Mouse (Mus musculus): Measurements from ENCODE around the gene Pigm. TPM values are rescaled to one million over a fixed set of nuclear protein-coding genes. Genes with fewer than 3 reads are reported as not detected.
A peak's percentile ranks its signal among the peaks of the same experiment; 100 is the strongest.

Gene Pigm
- polyA plus RNA-seq, 1 experiment from 2014 or later: 5.2 TPM

DNA sequence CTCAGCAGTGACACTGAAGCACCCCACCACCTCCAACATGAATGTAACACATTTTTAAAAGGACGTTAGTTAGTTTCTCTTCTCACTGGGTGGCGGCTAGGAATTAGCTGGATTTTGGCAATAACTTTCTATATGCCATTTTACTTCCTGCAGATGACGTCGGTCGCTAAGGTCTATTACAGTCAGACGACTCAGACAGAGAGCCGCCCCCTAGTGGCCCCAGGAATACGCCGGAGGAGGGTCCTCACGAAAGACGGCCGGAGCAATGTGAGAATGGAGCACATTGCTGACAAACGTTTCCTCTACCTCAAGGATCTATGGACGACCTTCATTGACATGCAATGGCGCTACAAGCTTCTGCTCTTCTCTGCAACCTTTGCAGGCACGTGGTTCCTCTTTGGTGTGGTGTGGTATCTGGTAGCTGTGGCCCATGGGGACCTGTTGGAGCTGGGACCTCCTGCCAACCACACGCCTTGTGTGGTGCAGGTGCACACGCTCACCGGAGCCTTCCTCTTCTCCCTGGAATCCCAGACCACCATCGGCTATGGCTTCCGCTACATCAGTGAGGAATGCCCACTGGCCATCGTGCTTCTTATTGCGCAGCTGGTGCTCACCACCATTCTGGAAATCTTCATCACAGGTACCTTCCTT is 7.5 kb upstream of the Pigm start:
- no peaks in the 10 kb centered on the region for H3K9me3 ChIP-seq (ENCODE audit: control insufficient read depth, low read length)
- no peaks in the 10 kb centered on the region for H3K4me1 ChIP-seq (ENCODE audit: control insufficient read depth, insufficient read depth, low read length)
- peak; percentile 39 for ATAC-seq (ENCODE audit: low read depth)
- no peaks in the 10 kb centered on the region for H3K27me3 ChIP-seq (ENCODE audit: control insufficient read depth, insufficient read depth, low read length)
- no peak overlapping the region for H3K9ac ChIP-seq (replicated peaks; ENCODE audit: low read depth, low read length)
- no peak overlapping the region for H3K27ac ChIP-seq (ENCODE audit: low read depth, low read length)
- 33% methylated on average over 23 of the region's 23 CpGs for WGBS
- H3K4me2 ChIP-seq (ENCODE audit: low read depth, low read length): no peak overlapping the region
- H3K4me3 ChIP-seq (ENCODE audit: low read depth, low read length): no peak overlapping the region
- H3K36me3 ChIP-seq (ENCODE audit: control insufficient read depth, insufficient read depth, low read length): no peaks in the 10 kb centered on the region

DNA sequence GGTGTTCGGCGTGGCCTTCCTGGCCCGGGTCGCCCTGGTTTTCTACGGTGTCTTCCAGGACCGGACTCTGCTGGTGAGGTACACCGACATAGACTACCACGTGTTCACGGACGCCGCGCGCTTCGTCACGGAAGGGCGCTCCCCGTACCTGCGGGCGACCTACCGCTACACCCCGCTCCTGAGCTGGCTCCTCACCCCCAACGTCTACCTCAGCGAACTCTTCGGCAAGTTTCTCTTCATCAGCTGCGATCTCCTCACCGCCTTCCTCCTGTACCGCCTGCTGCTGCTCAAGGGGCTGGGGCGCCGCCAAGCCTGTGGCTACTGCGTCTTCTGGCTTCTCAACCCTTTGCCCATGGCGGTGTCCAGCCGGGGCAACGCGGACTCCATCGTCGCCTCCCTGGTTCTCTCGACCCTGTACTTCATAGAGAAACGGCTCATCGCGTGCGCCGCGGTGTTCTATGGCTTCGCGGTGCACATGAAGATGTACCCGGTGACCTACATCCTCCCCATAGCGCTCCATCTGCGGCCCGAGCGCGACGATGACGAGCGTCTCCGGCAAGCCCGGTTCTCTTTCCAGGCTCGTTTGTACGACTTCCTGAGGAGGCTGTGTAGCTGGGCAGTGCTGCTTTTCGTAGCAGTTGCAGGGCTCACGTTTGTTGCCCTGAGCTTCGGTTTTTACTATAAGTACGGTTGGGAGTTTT is 562 bp downstream of the Pigm start:
- Histone ChIP-seq H3K9ac (replicated peaks; ENCODE audit: low read depth, low read length) (peak overlapping the region; percentile 78), H3K27me3 (ENCODE audit: control insufficient read depth, insufficient read depth, low read length) (no peaks in the 10 kb centered on the region), H3K4me2 (ENCODE audit: low read depth, low read length) (peak overlapping the region; percentile 99), H3K36me3 (ENCODE audit: control insufficient read depth, insufficient read depth, low read length) (no peaks in the 10 kb centered on the region), H3K4me1 (ENCODE audit: control insufficient read depth, insufficient read depth, low read length) (peaks cover 28% of the 10 kb centered on the region), H3K9me3 (ENCODE audit: control insufficient read depth, low read length) (no peaks in the 10 kb centered on the region), H3K4me3 (ENCODE audit: low read depth, low read length) (peak overlapping the region; percentile 95), H3K27ac (ENCODE audit: low read depth, low read length) (peak overlapping the region; percentile 67)
- WGBS: 2% methylated on average over 62 of the region's 62 CpGs
- ATAC-seq (ENCODE audit: low read depth): no peak; the same call in 1 of the 2 replicates

DNA sequence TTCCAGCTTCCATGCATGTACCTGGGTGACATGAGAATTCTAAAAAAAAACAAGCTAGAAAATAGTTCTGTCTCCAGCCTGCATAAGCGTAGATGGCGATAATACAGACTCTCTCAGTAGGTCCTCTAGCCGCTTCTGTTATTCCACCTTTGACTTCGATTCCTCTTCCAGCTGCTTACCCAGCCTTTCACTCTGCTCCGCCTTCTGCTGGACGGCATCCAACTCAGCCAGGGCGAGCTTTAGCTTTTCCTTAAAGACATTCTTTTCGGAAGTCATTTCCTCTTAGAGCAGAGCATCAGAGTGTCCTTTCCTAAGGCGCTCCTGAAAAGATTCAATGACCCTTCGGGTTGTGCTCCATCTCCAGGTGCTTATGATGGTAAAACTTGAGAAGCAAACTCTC is 3.7 kb downstream of the Pigm start:
- H3K27ac ChIP-seq (ENCODE audit: low read depth, low read length): no peak overlapping the region
- 70% methylated on average over 10 of the region's 10 CpGs for WGBS
- H3K36me3 ChIP-seq (ENCODE audit: control insufficient read depth, insufficient read depth, low read length): no peaks in the 10 kb centered on the region
- H3K4me2 ChIP-seq (ENCODE audit: low read depth, low read length): peak overlapping the region; percentile 2; the same call in 1 of the 2 replicates
- H3K9ac ChIP-seq (replicated peaks; ENCODE audit: low read depth, low read length): no peak overlapping the region
- H3K27me3 ChIP-seq (ENCODE audit: control insufficient read depth, insufficient read depth, low read length): no peaks in the 10 kb centered on the region
- peaks cover 28% of the 10 kb centered on the region for H3K4me1 ChIP-seq (ENCODE audit: control insufficient read depth, insufficient read depth, low read length)
- no peak overlapping the region for H3K4me3 ChIP-seq (ENCODE audit: low read depth, low read length)
- ATAC-seq (ENCODE audit: low read depth): no peak
- H3K9me3 ChIP-seq (ENCODE audit: control insufficient read depth, low read length): no peaks in the 10 kb centered on the region

DNA sequence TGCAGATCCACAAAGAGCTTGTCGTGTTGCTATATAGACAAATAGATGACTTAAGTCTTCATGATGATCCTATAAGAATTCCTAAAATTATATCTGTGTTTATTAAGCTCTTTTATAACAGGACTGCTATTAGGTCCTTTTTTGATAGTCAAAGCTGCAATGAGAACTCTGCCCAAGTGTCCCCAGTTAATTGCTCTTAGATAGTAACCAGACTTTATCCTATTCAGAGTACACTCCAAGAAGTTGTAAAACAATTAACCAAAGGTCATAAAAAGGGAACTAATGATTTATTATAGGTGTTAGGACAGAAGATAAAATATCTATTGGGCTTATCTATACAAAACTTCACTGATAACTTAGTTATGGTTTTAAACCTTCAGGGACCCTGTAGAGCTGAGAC is 5.7 kb downstream of the Pigm start:
- 90% methylated on average over 1 of the region's 1 CpGs for WGBS
- no peaks in the 10 kb centered on the region for H3K27me3 ChIP-seq (ENCODE audit: control insufficient read depth, insufficient read depth, low read length)
- H3K27ac ChIP-seq (ENCODE audit: low read depth, low read length): no peak overlapping the region
- peaks cover 27% of the 10 kb centered on the region for H3K4me1 ChIP-seq (ENCODE audit: control insufficient read depth, insufficient read depth, low read length)
- no peak overlapping the region for H3K4me3 ChIP-seq (ENCODE audit: low read depth, low read length)
- no peaks in the 10 kb centered on the region for H3K36me3 ChIP-seq (ENCODE audit: control insufficient read depth, insufficient read depth, low read length)
- no peaks in the 10 kb centered on the region for H3K9me3 ChIP-seq (ENCODE audit: control insufficient read depth, low read length)
- no peak overlapping the region for H3K9ac ChIP-seq (replicated peaks; ENCODE audit: low read depth, low read length)
- H3K4me2 ChIP-seq (ENCODE audit: low read depth, low read length): no peak overlapping the region
- no peak for ATAC-seq (ENCODE audit: low read depth)

DNA sequence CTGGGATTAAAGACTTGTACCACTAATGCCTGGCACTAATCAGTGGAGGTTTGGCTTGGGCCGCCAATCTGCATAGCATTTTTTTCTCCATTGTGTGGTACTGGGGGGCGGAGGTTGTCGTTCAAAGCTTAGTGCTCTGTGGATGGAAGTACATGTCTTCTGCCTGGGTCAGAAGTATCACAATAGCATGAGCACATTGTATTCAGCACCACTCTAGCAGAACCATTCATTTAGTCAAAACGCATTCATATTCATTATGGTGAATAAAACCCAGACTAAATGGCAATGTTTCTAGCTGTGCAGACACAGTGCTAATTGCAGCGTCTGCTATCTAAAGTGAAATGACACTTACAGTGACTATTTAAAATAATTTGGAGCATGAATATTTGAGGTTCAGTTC is 10.9 kb downstream of the Pigm start:
- Histone ChIP-seq H3K36me3 (ENCODE audit: control insufficient read depth, insufficient read depth, low read length) (no peaks in the 10 kb centered on the region), H3K4me3 (ENCODE audit: low read depth, low read length) (no peak overlapping the region), H3K9ac (replicated peaks; ENCODE audit: low read depth, low read length) (no peak overlapping the region), H3K27me3 (ENCODE audit: control insufficient read depth, insufficient read depth, low read length) (no peaks in the 10 kb centered on the region), H3K4me2 (ENCODE audit: low read depth, low read length) (no peak overlapping the region), H3K27ac (ENCODE audit: low read depth, low read length) (no peak overlapping the region), H3K9me3 (ENCODE audit: control insufficient read depth, low read length) (no peaks in the 10 kb centered on the region), H3K4me1 (ENCODE audit: control insufficient read depth, insufficient read depth, low read length) (0 out of 2 replicates have a peak, but pooled peaks cover 3% of the 10 kb centered on the region)
- ATAC-seq (ENCODE audit: low read depth): no peak
- WGBS: 71% methylated on average over 5 of the region's 5 CpGs

DNA sequence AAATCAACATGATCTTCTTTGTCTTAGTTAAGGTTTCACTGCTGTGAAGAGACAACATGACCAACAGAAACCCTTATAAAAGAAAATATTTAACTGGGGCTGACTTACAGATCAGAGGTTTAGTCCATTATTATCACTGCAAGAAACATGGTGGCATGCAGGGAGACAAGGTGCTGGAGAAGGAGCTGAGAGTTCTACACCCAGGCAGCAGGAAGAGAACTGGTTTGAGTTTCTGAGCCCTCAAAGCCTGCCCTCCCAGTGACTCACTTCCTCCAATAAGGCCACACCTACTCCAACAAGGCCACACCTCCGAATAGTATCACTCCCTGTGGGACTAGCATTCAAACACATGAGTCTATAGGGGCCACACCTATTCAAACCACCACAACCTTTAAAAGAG is 14.4 kb downstream of the Pigm start:
- WGBS: 76% methylated on average over 1 of the region's 1 CpGs
- ATAC-seq (ENCODE audit: low read depth): no peak
- H3K27ac ChIP-seq (ENCODE audit: low read depth, low read length): no peak overlapping the region

DNA sequence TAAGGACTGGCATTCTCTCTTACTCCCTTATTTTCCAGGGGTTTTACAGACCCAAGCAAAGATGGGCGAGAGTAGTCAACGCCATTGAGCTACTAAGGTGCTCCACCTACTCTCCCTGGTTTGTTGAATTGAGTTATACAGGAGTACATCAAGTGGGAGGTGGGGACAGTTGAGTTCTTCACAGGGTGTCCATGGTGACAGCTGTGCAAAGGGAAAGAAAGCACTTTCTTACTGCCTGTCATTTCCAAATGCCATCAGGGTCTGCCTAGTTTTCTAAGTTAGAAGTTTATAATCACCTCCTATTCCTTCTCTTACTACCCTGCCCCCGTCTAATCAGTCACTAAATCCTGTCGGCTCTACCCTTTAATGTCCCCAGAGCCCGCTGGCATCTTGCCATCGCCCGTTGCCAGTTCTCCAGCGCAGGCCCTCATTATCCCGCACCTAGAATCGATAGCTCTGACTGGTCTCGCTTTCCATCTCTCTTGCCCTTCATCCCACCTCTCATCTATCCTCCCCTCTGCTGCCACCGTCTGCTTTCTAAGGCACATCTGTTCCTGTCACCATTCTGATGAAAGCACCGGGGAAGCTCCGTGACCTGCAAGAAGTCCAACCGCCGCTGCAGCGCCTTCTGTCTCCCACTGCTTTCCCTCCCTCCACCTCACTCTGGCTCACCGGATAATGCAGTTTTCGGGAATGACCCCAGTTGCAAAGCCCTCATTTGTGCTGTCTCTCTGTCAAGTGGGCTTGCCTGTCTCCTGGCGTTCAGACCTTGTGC is 15.6 kb downstream of the Pigm start:
- no peak overlapping the region for H3K27ac ChIP-seq (ENCODE audit: low read depth, low read length)
- peak; percentile 29; the same call in 1 of the 2 replicates for ATAC-seq (ENCODE audit: low read depth)
- peak overlapping the region; percentile 34 for H3K4me2 ChIP-seq (ENCODE audit: low read depth, low read length)
- no peak overlapping the region for H3K4me3 ChIP-seq (ENCODE audit: low read depth, low read length)
- 10% methylated on average over 20 of the region's 20 CpGs for WGBS
- H3K36me3 ChIP-seq (ENCODE audit: control insufficient read depth, insufficient read depth, low read length): no peaks in the 10 kb centered on the region
- no peaks in the 10 kb centered on the region for H3K9me3 ChIP-seq (ENCODE audit: control insufficient read depth, low read length)
- no peaks in the 10 kb centered on the region for H3K27me3 ChIP-seq (ENCODE audit: control insufficient read depth, insufficient read depth, low read length)
- H3K9ac ChIP-seq (replicated peaks; ENCODE audit: low read depth, low read length): no peak overlapping the region
- 0 out of 2 replicates have a peak, but pooled peaks cover 3% of the 10 kb centered on the region for H3K4me1 ChIP-seq (ENCODE audit: control insufficient read depth, insufficient read depth, low read length)

More for the DNA sequence above, 14.4 kb downstream of the Pigm start:
- no peak overlapping the region for H3K9ac ChIP-seq (replicated peaks; ENCODE audit: low read depth, low read length)
- no peak overlapping the region for H3K4me2 ChIP-seq (ENCODE audit: low read depth, low read length)
- no peaks in the 10 kb centered on the region for H3K9me3 ChIP-seq (ENCODE audit: control insufficient read depth, low read length)
- 0 out of 2 replicates have a peak, but pooled peaks cover 3% of the 10 kb centered on the region for H3K4me1 ChIP-seq (ENCODE audit: control insufficient read depth, insufficient read depth, low read length)
- no peaks in the 10 kb centered on the region for H3K27me3 ChIP-seq (ENCODE audit: control insufficient read depth, insufficient read depth, low read length)
- H3K36me3 ChIP-seq (ENCODE audit: control insufficient read depth, insufficient read depth, low read length): no peaks in the 10 kb centered on the region
- H3K4me3 ChIP-seq (ENCODE audit: low read depth, low read length): no peak overlapping the region

DNA sequence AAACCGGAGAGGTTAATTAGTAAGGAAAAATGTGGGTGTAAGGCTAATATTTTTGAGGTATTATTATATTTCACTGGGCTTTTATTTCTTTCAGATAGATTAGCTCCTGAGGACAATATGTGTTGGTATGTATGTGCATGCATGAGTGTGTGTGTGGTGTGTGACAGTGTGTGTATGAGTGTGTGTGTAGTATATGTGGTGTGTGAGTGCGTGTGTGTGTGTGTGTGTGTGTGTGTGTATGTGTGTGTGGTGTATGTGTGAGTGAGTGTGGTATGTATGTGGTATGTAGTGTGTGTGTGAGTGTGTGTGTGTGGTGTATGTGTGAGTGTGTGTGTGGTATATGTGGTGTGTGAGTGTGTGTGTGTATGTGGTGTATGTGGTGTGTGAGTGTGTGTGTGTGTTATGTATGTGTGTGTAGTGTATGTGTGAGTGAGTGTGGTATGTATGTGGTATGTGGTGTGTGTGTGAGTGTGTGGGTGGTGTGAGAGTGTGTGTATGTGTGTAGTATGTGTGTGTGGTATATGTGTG is 16.4 kb downstream of the Pigm start:
- H3K4me1 ChIP-seq (ENCODE audit: control insufficient read depth, insufficient read depth, low read length): 0 out of 2 replicates have a peak, but pooled peaks cover 3% of the 10 kb centered on the region
- no peaks in the 10 kb centered on the region for H3K27me3 ChIP-seq (ENCODE audit: control insufficient read depth, insufficient read depth, low read length)
- no peaks in the 10 kb centered on the region for H3K9me3 ChIP-seq (ENCODE audit: control insufficient read depth, low read length)
- no peak overlapping the region for H3K9ac ChIP-seq (replicated peaks; ENCODE audit: low read depth, low read length)
- 95% methylated on average over 2 of the region's 2 CpGs for WGBS
- H3K4me2 ChIP-seq (ENCODE audit: low read depth, low read length): no peak overlapping the region
- no peaks in the 10 kb centered on the region for H3K36me3 ChIP-seq (ENCODE audit: control insufficient read depth, insufficient read depth, low read length)
- ATAC-seq (ENCODE audit: low read depth): peak; percentile 49; the same call in 1 of the 2 replicates
- no peak overlapping the region for H3K4me3 ChIP-seq (ENCODE audit: low read depth, low read length)
- H3K27ac ChIP-seq (ENCODE audit: low read depth, low read length): no peak overlapping the region
